ENCODE assay signal across 8 mouse cellular contexts in genomic region chr11:97663528-97664338, GRCm38 (mm10). TPM values are rescaled to one million over a fixed set of nuclear protein-coding genes. Genes with fewer than 3 reads are reported as not detected.
DNase-seq lines count a peak whose midpoint lies in the region; ATAC-seq and TF ChIP-seq lines count a peak whose summit lies in the region.

No protein-coding gene starts in this region.

- H3K36me3 ChIP-seq in C2C12 (ENCODE audit: control insufficient read depth, insufficient read depth) (peaks cover 19% of the 10 kb centered on the region), MEL (ENCODE audit: control insufficient read depth in 1 of 2, insufficient read depth in 2 of 2, low read length in 2 of 2) (peaks cover 0 to 7% of the 10 kb centered on the region in 2 experiments; a peak in 2 of 4 replicates)
- peaks cover 32% of the 10 kb centered on the region for H3K36me3 ChIP-seq in embryonic facial prominence, embryonic 14.5 days (ENCODE audit: control insufficient read depth, insufficient read depth, low read length)
- H3K36me3 ChIP-seq in hindbrain, embryonic 10.5 days = peaks cover 38% of the 10 kb centered on the region
- H3K36me3 ChIP-seq in limb, embryonic 13.5 days = peaks cover 34% of the 10 kb centered on the region

- peaks cover 23% of the 10 kb centered on the region for H3K79me3 ChIP-seq in C2C12 (ENCODE audit: low read depth)

- H3K27me3 ChIP-seq in C2C12 (ENCODE audit: control insufficient read depth, insufficient read depth, insufficient read length) (no peaks in the 10 kb centered on the region), MEL (ENCODE audit: control insufficient read depth in 1 of 2, insufficient read depth in 2 of 2, low read length in 2 of 2) (no peaks in the 10 kb centered on the region)
- peaks cover 18% of the 10 kb centered on the region for H3K27me3 ChIP-seq in embryonic facial prominence, embryonic 14.5 days (replicated peaks; ENCODE audit: control insufficient read depth, insufficient read depth, low read length)
- peaks cover 36% of the 10 kb centered on the region for H3K27me3 ChIP-seq in hindbrain, embryonic 10.5 days (ENCODE audit: insufficient read depth, poor library complexity, severe bottlenecking)
- H3K27me3 ChIP-seq in limb, embryonic 13.5 days = peaks cover 21% of the 10 kb centered on the region

- peak overlapping the region; percentile 74 for H3K4me2 ChIP-seq in embryonic facial prominence, embryonic 14.5 days (ENCODE audit: low read depth, low read length)
- H3K4me2 ChIP-seq in limb, embryonic 13.5 days (replicated peaks) = peak overlapping the region; percentile 92

- TF ChIP-seq CTCF in C2C12 (IDR thresholded peaks at IDR 0.05; ENCODE audit: control insufficient read depth, insufficient read depth, insufficient read length) (no peak), MEL (IDR thresholded peaks at IDR 0.05 in 2 of 3, conservative IDR thresholded peaks at IDR 0.05 in 1 of 3; ENCODE audit: control insufficient read depth in 1 of 3, insufficient read depth in 1 of 3, low read depth in 2 of 3, low read length in 3 of 3, poor library complexity in 1 of 3, severe bottlenecking in 1 of 3) (no peak)

- H3K4me3 ChIP-seq in C2C12 (ENCODE audit: insufficient read depth, poor library complexity, severe bottlenecking) = peak overlapping the region; percentile 57
- H3K4me3 ChIP-seq in MEL (ENCODE audit: control insufficient read depth in 1 of 2, insufficient read depth in 1 of 2, low read depth in 2 of 2, low read length in 2 of 2) = peak overlapping the region; percentile 66 to 85
- H3K4me3 ChIP-seq in embryonic facial prominence, embryonic 14.5 days (ENCODE audit: low read depth, low read length) = peak overlapping the region; percentile 86
- peak overlapping the region; percentile 96 for H3K4me3 ChIP-seq in hindbrain, embryonic 10.5 days
- H3K4me3 ChIP-seq in limb, embryonic 13.5 days = peak overlapping the region; percentile 90

- DNase-seq in MEL (ENCODE audit: low read depth, low spot score) = peak; percentile 31
- DNase-seq in embryonic facial prominence, embryonic 14.5 days (ENCODE audit: low spot score) = peak; percentile 62
- DNase-seq in hindbrain, embryonic 10.5 days (ENCODE audit: low spot score) = peak; percentile 72
- peak; percentile 66 for DNase-seq in neural tube, embryonic 10.5 days (ENCODE audit: extremely low spot score, low spot score)
- no peak for DNase-seq in layer of hippocampus, adult 9-10 months (ENCODE audit: low spot score)
- no peak for DNase-seq in layer of hippocampus, adult 18-20 months (ENCODE audit: low spot score in 2 of 2)

- peaks cover 47% of the 10 kb centered on the region for H3K79me2 ChIP-seq in C2C12 (ENCODE audit: control insufficient read depth, insufficient read depth)
- peaks cover 11% of the 10 kb centered on the region for H3K79me2 ChIP-seq in MEL (ENCODE audit: control insufficient read depth, insufficient read depth, low read length, poor library complexity)

- H3K4me1 ChIP-seq in MEL (ENCODE audit: control insufficient read depth in 1 of 2, insufficient read depth in 2 of 2, low read length in 2 of 2) = peaks cover 8 to 21% of the 10 kb centered on the region in 2 experiments
- peaks cover 31% of the 10 kb centered on the region for H3K4me1 ChIP-seq in embryonic facial prominence, embryonic 14.5 days (ENCODE audit: control insufficient read depth, insufficient read depth, low read length)
- H3K4me1 ChIP-seq in hindbrain, embryonic 10.5 days (replicated peaks) = peaks cover 76% of the 10 kb centered on the region
- peaks cover 47% of the 10 kb centered on the region for H3K4me1 ChIP-seq in limb, embryonic 13.5 days

- no peaks in the 10 kb centered on the region for H3K9me3 ChIP-seq in MEL (replicated peaks; ENCODE audit: insufficient read depth, low read length)
- no peaks in the 10 kb centered on the region for H3K9me3 ChIP-seq in embryonic facial prominence, embryonic 14.5 days (ENCODE audit: control insufficient read depth, low read length)
- no peaks in the 10 kb centered on the region; the same call in 1 of the 2 replicates for H3K9me3 ChIP-seq in hindbrain, embryonic 10.5 days
- H3K9me3 ChIP-seq in limb, embryonic 13.5 days = no peaks in the 10 kb centered on the region

- peak overlapping the region; percentile 66 for H3K9ac ChIP-seq in MEL (ENCODE audit: control insufficient read depth, low read depth, low read length, poor library complexity, severe bottlenecking)
- H3K9ac ChIP-seq in embryonic facial prominence, embryonic 14.5 days (ENCODE audit: low read depth, low read length) = peak overlapping the region; percentile 86
- peak overlapping the region; percentile 87 for H3K9ac ChIP-seq in limb, embryonic 13.5 days

- TF ChIP-seq EP300 in MEL (IDR thresholded peaks at IDR 0.05; ENCODE audit: low read depth in 1 of 2, low read length in 2 of 2) = no peak

- TF ChIP-seq RAD21 in MEL (IDR thresholded peaks at IDR 0.05; ENCODE audit: low read depth, low read length) = no peak

- ATAC-seq in embryonic facial prominence, embryonic 14.5 days (ENCODE audit: low read depth) = no peak
- 0 out of 2 replicates have a peak, but pooled peaks have one; percentile 3 for ATAC-seq in limb, embryonic 13.5 days (ENCODE audit: low FRiP score, low read depth)

- H3ac ChIP-seq in C2C12 (ENCODE audit: control insufficient read depth, insufficient read length, low read depth) = peak overlapping the region; percentile 72

- TF ChIP-seq POLR2A in MEL (IDR thresholded peaks at IDR 0.05; ENCODE audit: control insufficient read depth in 1 of 2, insufficient read depth in 1 of 2, low read depth in 1 of 2, low read length in 2 of 2, poor library complexity in 1 of 2) = peak in 1 of 2 experiments; percentile 6; a peak in 1 of 4 replicates

- H3K27ac ChIP-seq in MEL (ENCODE audit: control insufficient read depth, low read depth, low read length) = no peak overlapping the region
- H3K27ac ChIP-seq in embryonic facial prominence, embryonic 14.5 days (replicated peaks; ENCODE audit: low read depth, low read length) = peak overlapping the region; percentile 83
- peak overlapping the region; percentile 98 for H3K27ac ChIP-seq in hindbrain, embryonic 10.5 days
- peak overlapping the region; percentile 85 for H3K27ac ChIP-seq in limb, embryonic 13.5 days

- 1% methylated on average over 28 of the region's 57 CpGs for WGBS in embryonic facial prominence, embryonic 14.5 days
- under 1% methylated on average over 48 of the region's 57 CpGs for WGBS in hindbrain, embryonic 10.5 days
- WGBS in limb, embryonic 13.5 days = 1% methylated on average over 46 of the region's 57 CpGs

RNA-seq across cellular contexts. Expression of gene Mllt6, which starts 0.5 kb away (rescaled TPM):
- polyA plus RNA-seq in C2C12 (2012; fragmentation: generic; extraction: Trizol) = 12.5 TPM
- total RNA-seq in MEL (2012; rRNA removed) = 15.1 and 17.2 TPM in 2 replicates
- polyA plus RNA-seq in MEL (2012; ENCODE audit: insufficient read depth in 1 of 2, insufficient read length in 2 of 2, low read depth in 1 of 2, low replicate concordance in 2 of 2, missing spikeins in 1 of 2) = 10 to 100 TPM in 1 of 2 experiments, not detected in 1; 17.6 TPM
- polyA plus RNA-seq in embryonic facial prominence, embryonic 14.5 days (2014; fragmentation: Nextera tagmentation; extraction: Ambion mirVana) = 3.5 and 4.5 TPM in 2 replicates
- 2.1 and 2.2 TPM in 2 replicates for polyA plus RNA-seq in hindbrain, embryonic 10.5 days (2016; fragmentation: Nextera tagmentation; extraction: Ambion mirVana)
- 2.9 and 3.3 TPM in 2 replicates for polyA plus RNA-seq in limb, embryonic 13.5 days (2015; fragmentation: Nextera tagmentation; extraction: Ambion mirVana)
- 100 to 1,000 TPM; 122 to 137 TPM for total RNA-seq in layer of hippocampus, adult 18-20 months (2021)

RNA-seq across cellular contexts. Expression of gene Cisd3, which starts 21.9 kb away (rescaled TPM):
- polyA plus RNA-seq in C2C12 (2012; fragmentation: generic; extraction: Trizol) (110 TPM), MEL (2012; ENCODE audit: insufficient read depth in 1 of 2, insufficient read length in 2 of 2, low read depth in 1 of 2, low replicate concordance in 2 of 2, missing spikeins in 1 of 2) (1 to 10 TPM in 1 of 2 experiments, not detected in 1; 6.1 TPM)
- total RNA-seq in MEL (2012; rRNA removed) = 1.5 and 1.7 TPM in 2 replicates
- polyA plus RNA-seq in embryonic facial prominence, embryonic 14.5 days (2014; fragmentation: Nextera tagmentation; extraction: Ambion mirVana) = 24.5 and 29.3 TPM in 2 replicates
- polyA plus RNA-seq in hindbrain, embryonic 10.5 days (2016; fragmentation: Nextera tagmentation; extraction: Ambion mirVana) = 18.3 and 24.0 TPM in 2 replicates
- 11.2 and 13.5 TPM in 2 replicates for polyA plus RNA-seq in limb, embryonic 13.5 days (2015; fragmentation: Nextera tagmentation; extraction: Ambion mirVana)
- 10 to 100 TPM; 51.3 to 52.0 TPM for total RNA-seq in layer of hippocampus, adult 18-20 months (2021)

RNA-seq across cellular contexts. Expression of gene Epop, which starts 34.2 kb away (rescaled TPM):
- polyA plus RNA-seq in C2C12 (2012; fragmentation: generic; extraction: Trizol) (15.9 TPM), MEL (2012; ENCODE audit: insufficient read depth in 1 of 2, insufficient read length in 2 of 2, low read depth in 1 of 2, low replicate concordance in 2 of 2, missing spikeins in 1 of 2) (not detected)
- total RNA-seq in MEL (2012; rRNA removed) = not detected in 2 replicates
- 2.4 and 3.4 TPM in 2 replicates for polyA plus RNA-seq in embryonic facial prominence, embryonic 14.5 days (2014; fragmentation: Nextera tagmentation; extraction: Ambion mirVana)
- 13.4 and 14.3 TPM in 2 replicates for polyA plus RNA-seq in hindbrain, embryonic 10.5 days (2016; fragmentation: Nextera tagmentation; extraction: Ambion mirVana)
- polyA plus RNA-seq in limb, embryonic 13.5 days (2015; fragmentation: Nextera tagmentation; extraction: Ambion mirVana) = 3.5 and 4.6 TPM in 2 replicates
- 10 to 100 TPM; 46.1 to 48.8 TPM for total RNA-seq in layer of hippocampus, adult 18-20 months (2021)

RNA-seq across cellular contexts. Expression of gene Pcgf2, which starts 36.6 kb away (rescaled TPM):
- 29.2 TPM for polyA plus RNA-seq in C2C12 (2012; fragmentation: generic; extraction: Trizol)
- 12.3 and 20.0 TPM in 2 replicates for total RNA-seq in MEL (2012; rRNA removed)
- 10 to 100 TPM in 1 of 2 experiments, not detected in 1; 38.7 TPM for polyA plus RNA-seq in MEL (2012; ENCODE audit: insufficient read depth in 1 of 2, insufficient read length in 2 of 2, low read depth in 1 of 2, low replicate concordance in 2 of 2, missing spikeins in 1 of 2)
- polyA plus RNA-seq in embryonic facial prominence, embryonic 14.5 days (2014; fragmentation: Nextera tagmentation; extraction: Ambion mirVana) = 12.7 and 13.2 TPM in 2 replicates
- 15.6 and 17.0 TPM in 2 replicates for polyA plus RNA-seq in hindbrain, embryonic 10.5 days (2016; fragmentation: Nextera tagmentation; extraction: Ambion mirVana)
- polyA plus RNA-seq in limb, embryonic 13.5 days (2015; fragmentation: Nextera tagmentation; extraction: Ambion mirVana) = 20.7 and 21.3 TPM in 2 replicates
- 10 to 100 TPM; 21.7 to 24.6 TPM for total RNA-seq in layer of hippocampus, adult 18-20 months (2021)

RNA-seq across cellular contexts. Expression of gene Psmb3, which starts 39.5 kb away (rescaled TPM):
- polyA plus RNA-seq in C2C12 (2012; fragmentation: generic; extraction: Trizol) = 690 TPM
- total RNA-seq in MEL (2012; rRNA removed) = 914 and 1,101 TPM in 2 replicates
- polyA plus RNA-seq in MEL (2012; ENCODE audit: insufficient read depth in 1 of 2, insufficient read length in 2 of 2, low read depth in 1 of 2, low replicate concordance in 2 of 2, missing spikeins in 1 of 2) = 100 to 1,000 TPM in 1 of 2 experiments, not detected in 1; 648 TPM
- polyA plus RNA-seq in embryonic facial prominence, embryonic 14.5 days (2014; fragmentation: Nextera tagmentation; extraction: Ambion mirVana) = 474 and 478 TPM in 2 replicates
- polyA plus RNA-seq in hindbrain, embryonic 10.5 days (2016; fragmentation: Nextera tagmentation; extraction: Ambion mirVana) = 642 and 643 TPM in 2 replicates
- polyA plus RNA-seq in limb, embryonic 13.5 days (2015; fragmentation: Nextera tagmentation; extraction: Ambion mirVana) = 490 and 497 TPM in 2 replicates
- total RNA-seq in layer of hippocampus, adult 18-20 months (2021) = 100 to 1,000 TPM; 124 to 128 TPM

Comparison
In these comparisons a context has a peak if more than half of its experiments do, and no peak if none do; other contexts are left out.
1. DNase-seq: peak in MEL (single experiment), embryonic facial prominence, embryonic 14.5 days (single experiment), hindbrain, embryonic 10.5 days (single experiment) and neural tube, embryonic 10.5 days (single experiment); none in layer of hippocampus, adult 9-10 months (single experiment) and layer of hippocampus, adult 18-20 months (0 of 2).
2. Peak in every context shown above with its lines, with median percentiles within 50 percentile points of each other: H3K4me3 ChIP-seq and H3K9ac ChIP-seq.